Comparison of ENCODE assay signal across 8 mouse cellular contexts in the genomic region with DNA sequence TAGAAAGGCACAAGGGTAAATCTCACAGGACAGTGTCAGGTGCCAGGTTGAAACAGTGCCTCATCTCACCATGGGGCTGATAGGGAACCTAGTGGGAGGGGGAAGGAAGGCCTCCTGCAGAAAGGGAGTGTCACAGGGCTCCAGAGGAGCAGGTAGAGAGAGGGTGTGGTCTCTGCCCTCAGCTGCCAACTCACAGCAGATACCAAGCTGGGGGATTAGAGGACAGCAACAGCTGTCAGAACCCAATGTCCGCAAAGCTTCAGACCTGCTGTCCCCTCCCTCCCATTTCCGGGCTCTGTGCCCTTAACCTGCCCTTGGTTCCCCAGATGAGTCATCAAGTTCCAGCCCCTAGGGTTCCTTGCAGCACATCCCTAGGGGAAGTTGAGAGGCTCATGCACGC. TPM values are rescaled to one million over a fixed set of nuclear protein-coding genes. Genes with fewer than 3 reads are reported as not detected.
DNase-seq lines count a peak whose midpoint lies in the region; ATAC-seq lines count a peak whose summit lies in the region.
"Had no signal": no experiment of that assay in that cellular context is flagged by ENCODE, and none has a peak within 500 bp of the region (broad histone marks: within the 10 kb centered on the region; RNA-seq: fewer than 3 reads in every experiment).

No protein-coding gene starts in this region.

- H3K27ac ChIP-seq in liver, embryonic 12.5 days = peak overlapping the region; percentile 100
- H3K27ac ChIP-seq in hindbrain, embryonic 13.5 days = no peak overlapping the region

- H3K9me3 ChIP-seq in liver, embryonic 12.5 days (replicated peaks) = peaks cover 10% of the 10 kb centered on the region; the same call in 1 of the 2 replicates
- no peaks in the 10 kb centered on the region for H3K9me3 ChIP-seq in hindbrain, embryonic 13.5 days

- peak overlapping the region; percentile 72 for H3K9ac ChIP-seq in liver, embryonic 12.5 days
- no peak overlapping the region for H3K9ac ChIP-seq in hindbrain, embryonic 13.5 days
- H3K9ac ChIP-seq: forebrain, postnatal 0 days had no signal

- 16% methylated on average over 3 of the region's 3 CpGs for WGBS in liver, embryonic 12.5 days (ENCODE audit: insufficient replicate concordance)
- 60% methylated on average over 3 of the region's 3 CpGs for WGBS in hindbrain, embryonic 13.5 days

- no peaks in the 10 kb centered on the region for H3K36me3 ChIP-seq in liver, embryonic 12.5 days
- no peaks in the 10 kb centered on the region for H3K36me3 ChIP-seq in hindbrain, embryonic 13.5 days

- no peaks in the 10 kb centered on the region for H3K27me3 ChIP-seq in liver, embryonic 12.5 days (replicated peaks)
- H3K27me3 ChIP-seq in hindbrain, embryonic 13.5 days = no peaks in the 10 kb centered on the region

- peaks cover 97% of the 10 kb centered on the region for H3K4me1 ChIP-seq in liver, embryonic 12.5 days
- H3K4me1 ChIP-seq in hindbrain, embryonic 13.5 days (replicated peaks) = 0 out of 2 replicates have a peak, but pooled peaks cover 3% of the 10 kb centered on the region

- peak; percentile 74 for ATAC-seq in liver, embryonic 12.5 days
- ATAC-seq in hindbrain, embryonic 13.5 days (ENCODE audit: low FRiP score) = no peak
- ATAC-seq: forebrain, postnatal 0 days had no signal

- peak overlapping the region; percentile 5; the same call in 1 of the 2 replicates for H3K4me3 ChIP-seq in liver, embryonic 12.5 days
- no peak overlapping the region for H3K4me3 ChIP-seq in hindbrain, embryonic 13.5 days

- H3K4me2 ChIP-seq in liver, embryonic 12.5 days = peak overlapping the region; percentile 58
- H3K4me2 ChIP-seq in hindbrain, embryonic 13.5 days = no peak overlapping the region

- DNase-seq in spleen, adult 12 weeks (ENCODE audit: low spot score) = peak; percentile 41
- DNase-seq in spleen, adult 18-20 months = no peak
- DNase-seq in c-Kit-negative CD71-positive TER-119-positive erythroid progenitor cells, embryonic 14.5 days (ENCODE audit: low read depth, low spot score) = peak; percentile 71
- DNase-seq in cerebellum, postnatal 36 days = no peak
- no peak for DNase-seq in lung, postnatal 36 days
- DNase-seq: forebrain, postnatal 0 days had no signal

RNA-seq across cellular contexts. Expression of a gene that starts 18.8 kb away (rescaled TPM):
- 2.7 and 3.4 TPM in 2 replicates for polyA plus RNA-seq in liver, embryonic 12.5 days (2016; fragmentation: Nextera tagmentation; extraction: Ambion mirVana)
- 0.39 TPM in 1 of 2 replicates, not detected in the other for polyA plus RNA-seq in hindbrain, embryonic 13.5 days (2015; fragmentation: Nextera tagmentation; extraction: Ambion mirVana)
- polyA plus RNA-seq: forebrain, postnatal 0 days had no signal

RNA-seq across cellular contexts. Expression of a gene that starts 31.5 kb away (rescaled TPM):
- 15.8 and 16.7 TPM in 2 replicates for polyA plus RNA-seq in liver, embryonic 12.5 days (2016; fragmentation: Nextera tagmentation; extraction: Ambion mirVana)
- 4.1 and 4.8 TPM in 2 replicates for polyA plus RNA-seq in hindbrain, embryonic 13.5 days (2015; fragmentation: Nextera tagmentation; extraction: Ambion mirVana)

RNA-seq across cellular contexts. Expression of a gene that starts 36.7 kb away (rescaled TPM):
- polyA plus RNA-seq in liver, embryonic 12.5 days (2016; fragmentation: Nextera tagmentation; extraction: Ambion mirVana) = 7.3 and 7.6 TPM in 2 replicates
- 2.1 and 2.4 TPM in 2 replicates for polyA plus RNA-seq in hindbrain, embryonic 13.5 days (2015; fragmentation: Nextera tagmentation; extraction: Ambion mirVana)

Comparison
In these comparisons a context has a peak if more than half of its experiments do, and no peak if none do; other contexts are left out.
1. DNase-seq: peak in spleen, adult 12 weeks (single experiment) and c-Kit-negative CD71-positive TER-119-positive erythroid progenitor cells, embryonic 14.5 days (single experiment); none in spleen, adult 18-20 months (0 of 2), cerebellum, postnatal 36 days (0 of 2) and lung, postnatal 36 days (single experiment).